Mouse (Mus musculus) hindbrain, embryonic 15.5 days (tissue): ENCODE data around the gene Pex11b. TPM values are rescaled to one million over a fixed set of nuclear protein-coding genes. Genes with fewer than 3 reads are reported as not detected.

Experiments used
- ATAC-seq: fragments of 200-750 bp; cut with Nextera tagmentation; 2 replicates; pipeline ENCODE4 v1.8.0; 2017; ENCODE audit warnings: low read depth, moderate number of reproducible peaks, moderate TSS enrichment; ENCODE audit not compliant: low FRiP score
- H3K27ac ChIP-seq: fragments of 300-500 bp; sonication (generic); replicated peaks from 2 replicates; pipeline ENCODE4 v1.5.1; 2015; ENCODE audit warnings: mild to moderate bottlenecking, inconsistent platforms
- H3K27me3 ChIP-seq: fragments of 300-500 bp; sonication (generic); 2 replicates; pipeline ENCODE4 v1.6.1; 2015; ENCODE audit warnings: control low read depth, inconsistent platforms
- H3K36me3 ChIP-seq: fragments of 300-500 bp; sonication (generic); 2 replicates; pipeline ENCODE4 v1.6.1; 2015; ENCODE audit warnings: control low read depth, inconsistent platforms
- H3K4me1 ChIP-seq: fragments of 300-500 bp; sonication (generic); replicated peaks from 2 replicates; pipeline ENCODE4 v1.6.1; 2015; ENCODE audit warnings: control low read depth, inconsistent platforms
- H3K4me2 ChIP-seq: fragments of 300-500 bp; sonication (generic); 2 replicates; pipeline ENCODE4 v1.6.1; 2015; ENCODE audit warnings: moderate library complexity, mild to moderate bottlenecking, inconsistent platforms
- H3K4me3 ChIP-seq: fragments of 300-500 bp; sonication (generic); 2 replicates; pipeline ENCODE4 v1.5.1; 2015; ENCODE audit warnings: mild to moderate bottlenecking, inconsistent platforms
- H3K9ac ChIP-seq: fragments of 300-500 bp; sonication (generic); 2 replicates; pipeline ENCODE4 v1.6.1; 2015; ENCODE audit warnings: inconsistent platforms
- H3K9me3 ChIP-seq: fragments of 300-500 bp; sonication (generic); 2 replicates; pipeline ENCODE4 v1.6.1; 2016; ENCODE audit warnings: control low read depth, inconsistent platforms
- WGBS: fragments of 180-500 bp; shearing (Covaris S2); methylation state at CpG from one replicate; pipeline ENCODE4 v1.1.7; 2015; 5-methylcytosine and 5-hydroxymethylcytosine counted together
- polyA plus RNA-seq: library from polyadenylated mRNA; unstranded; fragments of >200 nt; fragmentation: Nextera tagmentation; extraction: Ambion mirVana; gene quantifications from 2 replicates; pipeline ENCODE4 v1.2.1, GENCODE M21; 2015

The Pex11b gene
- polyA plus RNA-seq, 1 experiment from 2014 or later = 54.7 TPM

DNA sequence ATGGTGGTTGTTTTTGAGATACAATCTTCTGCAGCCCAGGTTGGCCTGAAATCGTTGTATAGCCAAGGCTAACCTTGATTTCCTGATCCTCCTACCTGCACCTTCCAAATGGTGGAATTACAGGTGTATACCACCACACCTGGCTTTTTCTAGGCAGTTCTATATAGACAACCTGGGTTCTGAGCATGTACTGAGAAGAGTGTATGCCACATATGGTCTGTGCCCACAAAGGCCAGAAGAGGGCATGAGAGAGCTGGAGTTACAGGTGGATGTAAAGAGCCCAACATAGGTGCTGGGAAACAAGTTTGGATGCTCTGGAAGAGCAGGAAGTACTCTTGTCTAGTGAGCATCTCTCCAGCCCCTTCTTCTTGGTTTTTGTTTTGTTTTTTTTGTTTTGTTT lies 32.1 kb downstream of the Pex11b start:
- Histone ChIP-seq H3K4me2 (no peak overlapping the region), H3K4me3 (no peak overlapping the region), H3K27ac (no peak overlapping the region), H3K27me3 (0 out of 2 replicates have a peak, but pooled peaks cover 4% of the 10 kb centered on the region), H3K9ac (no peak overlapping the region), H3K36me3 (no peaks in the 10 kb centered on the region), H3K9me3 (no peaks in the 10 kb centered on the region), H3K4me1 (peaks cover 24% of the 10 kb centered on the region)
- ATAC-seq = no peak
- 40% methylated on average over 1 of the region's 1 CpGs for WGBS

GRCm38 (mm10) chr3:96668424-96669067 lies 33.4 kb downstream of the Pex11b start:
- Histone ChIP-seq H3K9ac (no peak overlapping the region), H3K27ac (no peak overlapping the region), H3K27me3 (0 out of 2 replicates have a peak, but pooled peaks cover 4% of the 10 kb centered on the region), H3K4me1 (peaks cover 13% of the 10 kb centered on the region), H3K4me3 (no peak overlapping the region), H3K36me3 (no peaks in the 10 kb centered on the region), H3K9me3 (no peaks in the 10 kb centered on the region), H3K4me2 (no peak overlapping the region)
- ATAC-seq = no peak
- 97% methylated on average over 5 of the region's 5 CpGs for WGBS

DNA sequence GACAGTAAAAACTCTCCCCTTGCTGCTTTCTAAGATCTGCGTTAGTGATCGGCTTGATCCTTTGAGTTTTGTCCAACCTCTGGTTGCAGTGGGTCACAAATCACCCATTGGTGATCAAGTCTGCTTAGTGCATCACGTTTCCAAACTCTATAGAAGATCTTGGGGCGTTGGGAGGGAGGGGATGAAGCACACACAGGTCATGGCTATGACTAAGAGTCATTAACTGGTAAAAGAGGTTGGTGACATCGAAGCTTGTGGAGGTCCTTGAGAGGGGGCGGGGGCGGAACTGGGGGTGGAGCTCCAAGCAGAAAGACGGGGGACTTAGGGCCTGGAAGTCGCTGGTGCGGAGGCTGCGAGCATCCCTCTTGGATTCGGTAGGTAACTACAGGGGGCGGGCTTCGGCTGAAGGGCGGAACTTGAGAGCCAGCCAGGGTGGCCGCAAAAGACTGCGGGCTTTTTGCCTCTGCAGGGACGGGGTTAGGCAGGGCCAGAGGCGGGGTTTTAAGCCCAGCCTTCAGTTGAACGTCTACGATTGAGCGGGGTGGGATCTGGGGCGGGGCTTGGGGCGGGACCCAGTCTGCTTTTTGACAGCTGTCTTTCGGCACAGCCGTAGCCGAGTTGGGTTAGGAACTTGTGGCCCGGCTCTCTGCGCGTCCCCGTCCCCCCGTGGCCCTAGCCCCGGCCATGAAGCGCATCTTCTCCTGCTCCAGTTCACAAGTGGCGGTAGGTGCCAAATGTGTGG lies 34.7 kb downstream of the Pex11b start, which contains the start of gene Ankrd35:
Gene Ankrd35 (plus strand): TSS at position 405 of the 742 bp plus-strand sequence.
- peak; percentile 92 for ATAC-seq
- peaks cover 5% of the 10 kb centered on the region for H3K4me1 ChIP-seq
- no peak within 1 kb of the TSS for H3K27ac ChIP-seq
- no peaks in the 10 kb centered on the region for H3K36me3 ChIP-seq
- H3K9ac ChIP-seq = peak within 1 kb of the TSS; percentile 48
- 5% methylated on average over 35 of the region's 35 CpGs for WGBS
- peak within 1 kb of the TSS; percentile 94 for H3K4me2 ChIP-seq
- no peaks in the 10 kb centered on the region for H3K9me3 ChIP-seq
- 0 out of 2 replicates have a peak, but pooled peaks cover 4% of the 10 kb centered on the region for H3K27me3 ChIP-seq
- peak within 1 kb of the TSS; percentile 50 for H3K4me3 ChIP-seq

GRCm38 (mm10) chr3:96671519-96671918 lies 36.3 kb downstream of the Pex11b start:
- Histone ChIP-seq H3K4me3 (no peak overlapping the region), H3K4me2 (no peak overlapping the region), H3K9ac (no peak overlapping the region), H3K4me1 (peaks cover 5% of the 10 kb centered on the region), H3K27me3 (0 out of 2 replicates have a peak, but pooled peaks cover 4% of the 10 kb centered on the region), H3K36me3 (no peaks in the 10 kb centered on the region), H3K27ac (no peak overlapping the region), H3K9me3 (no peaks in the 10 kb centered on the region)
- WGBS = 96% methylated on average over 5 of the region's 5 CpGs
- no peak for ATAC-seq

DNA sequence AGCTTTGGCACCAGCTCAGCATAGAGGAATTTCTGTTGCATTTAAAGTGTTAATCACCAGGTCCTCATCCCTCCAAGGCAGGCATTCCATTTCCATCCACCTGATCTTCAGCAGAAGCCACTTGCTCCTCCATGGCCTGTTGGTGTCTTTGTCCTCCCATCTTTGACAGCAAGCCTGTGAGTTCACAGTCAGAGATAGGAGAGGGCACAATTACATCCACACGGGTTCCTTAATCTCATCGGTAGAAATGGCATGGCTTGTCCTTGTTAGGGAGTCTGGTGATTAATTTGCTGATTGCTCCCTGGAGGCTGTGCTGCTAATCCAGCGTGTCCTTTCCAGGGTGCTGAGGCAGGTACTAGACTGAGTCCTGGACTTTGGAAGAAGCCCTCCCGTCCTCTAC lies 38.3 kb downstream of the Pex11b start:
- ATAC-seq = no peak
- Histone ChIP-seq H3K27me3 (0 out of 2 replicates have a peak, but pooled peaks cover 4% of the 10 kb centered on the region), H3K4me2 (no peak overlapping the region), H3K4me1 (peaks cover 5% of the 10 kb centered on the region), H3K27ac (no peak overlapping the region), H3K36me3 (no peaks in the 10 kb centered on the region), H3K9ac (no peak overlapping the region), H3K9me3 (no peaks in the 10 kb centered on the region), H3K4me3 (no peak overlapping the region)
- 69% methylated on average over 4 of the region's 4 CpGs for WGBS

GRCm38 (mm10) chr3:96674442-96674841 lies 39.3 kb downstream of the Pex11b start:
- no peaks in the 10 kb centered on the region for H3K36me3 ChIP-seq
- WGBS = 68% methylated on average over 8 of the region's 8 CpGs

GRCm38 (mm10) chr3:96675171-96675570 lies 40.0 kb downstream of the Pex11b start:
- Histone ChIP-seq H3K4me1 (peaks cover 11% of the 10 kb centered on the region), H3K27me3 (0 out of 2 replicates have a peak, but pooled peaks cover 4% of the 10 kb centered on the region), H3K4me3 (no peak overlapping the region), H3K9me3 (no peaks in the 10 kb centered on the region), H3K36me3 (no peaks in the 10 kb centered on the region), H3K4me2 (no peak overlapping the region), H3K9ac (no peak overlapping the region), H3K27ac (no peak overlapping the region)
- WGBS = 87% methylated on average over 3 of the region's 3 CpGs
- ATAC-seq = no peak

More at GRCm38 (mm10) chr3:96674442-96674841, 39.3 kb downstream of the Pex11b start:
- H3K4me1 ChIP-seq = peaks cover 5% of the 10 kb centered on the region
- H3K4me2 ChIP-seq = no peak overlapping the region
- H3K9ac ChIP-seq = no peak overlapping the region
- H3K4me3 ChIP-seq = no peak overlapping the region
- ATAC-seq = no peak
- H3K27me3 ChIP-seq = 0 out of 2 replicates have a peak, but pooled peaks cover 4% of the 10 kb centered on the region
- H3K9me3 ChIP-seq = no peaks in the 10 kb centered on the region
- no peak overlapping the region for H3K27ac ChIP-seq

- H3K27me3 ChIP-seq = 0 out of 2 replicates have a peak, but pooled peaks cover 4% of the 10 kb centered on the region
- no peaks in the 10 kb centered on the region for H3K36me3 ChIP-seq
- H3K9ac ChIP-seq = no peak overlapping the region
- 24% methylated on average over 3 of the region's 3 CpGs for WGBS
- ATAC-seq = no peak
- no peaks in the 10 kb centered on the region for H3K9me3 ChIP-seq
- peaks cover 11% of the 10 kb centered on the region for H3K4me1 ChIP-seq
- no peak overlapping the region for H3K27ac ChIP-seq
- no peak overlapping the region for H3K4me2 ChIP-seq
- no peak overlapping the region for H3K4me3 ChIP-seq
These were observed 40.5 kb downstream of the Pex11b start for GRCm38 (mm10) chr3:96675690-96676089.

- Histone ChIP-seq H3K9me3 (no peaks in the 10 kb centered on the region), H3K27me3 (no peaks in the 10 kb centered on the region), H3K4me1 (peaks cover 11% of the 10 kb centered on the region), H3K9ac (no peak overlapping the region), H3K27ac (no peak overlapping the region), H3K4me2 (no peak overlapping the region), H3K36me3 (no peaks in the 10 kb centered on the region), H3K4me3 (no peak overlapping the region)
- ATAC-seq = no peak
- whole genome bisulfite sequencing = 69% methylated on average over 7 of the region's 7 CpGs
These were observed 43.3 kb downstream of the Pex11b start for GRCm38 (mm10) chr3:96678456-96678855.

DNA sequence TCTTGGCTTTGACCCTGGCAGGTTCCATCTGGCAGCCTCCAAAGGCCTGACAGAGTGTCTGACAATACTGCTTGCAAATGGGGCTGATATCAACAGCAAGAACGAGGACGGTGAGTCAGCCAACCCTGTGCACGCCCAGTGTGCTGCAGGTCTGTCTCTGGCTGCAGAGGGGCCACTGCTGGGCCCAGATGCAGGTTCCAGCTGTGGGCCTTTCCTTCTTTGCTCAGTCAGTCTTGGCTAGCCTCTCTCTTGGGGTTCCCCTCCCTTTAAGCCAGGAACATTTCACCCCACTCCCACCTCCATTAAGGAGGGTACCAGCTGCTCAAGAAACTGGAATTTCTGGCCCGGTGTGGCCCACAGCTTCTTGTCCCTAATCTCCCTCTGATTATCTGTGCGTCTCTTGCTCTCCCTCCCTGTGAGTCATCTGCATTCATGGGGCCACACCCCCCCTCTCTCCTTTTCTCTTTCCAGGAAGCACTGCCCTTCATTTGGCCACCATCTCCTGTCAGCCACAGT lies 44.0 kb downstream of the Pex11b start:
- Histone ChIP-seq H3K27me3 (no peaks in the 10 kb centered on the region), H3K36me3 (no peaks in the 10 kb centered on the region), H3K9me3 (no peaks in the 10 kb centered on the region), H3K27ac (no peak overlapping the region), H3K4me3 (no peak overlapping the region), H3K4me1 (peaks cover 11% of the 10 kb centered on the region), H3K9ac (no peak overlapping the region), H3K4me2 (no peak overlapping the region)
- ATAC-seq = peak; percentile 16; the same call in 1 of the 2 replicates
- 36% methylated on average over 5 of the region's 5 CpGs for WGBS

GRCm38 (mm10) chr3:96680269-96680956 lies 45.2 kb downstream of the Pex11b start:
- peaks cover 11% of the 10 kb centered on the region for H3K4me1 ChIP-seq
- H3K4me3 ChIP-seq = no peak overlapping the region
- peaks cover 3% of the 10 kb centered on the region; the same call in 1 of the 2 replicates for H3K27me3 ChIP-seq
- H3K36me3 ChIP-seq = no peaks in the 10 kb centered on the region
- no peak overlapping the region for H3K9ac ChIP-seq
- H3K4me2 ChIP-seq = no peak overlapping the region
- no peaks in the 10 kb centered on the region for H3K9me3 ChIP-seq
- peak; percentile 47 for ATAC-seq
- WGBS = 15% methylated on average over 12 of the region's 12 CpGs
- 0 out of 2 replicates have a peak overlapping the region, but pooled peaks have one; percentile 1 for H3K27ac ChIP-seq
